Mouse (Mus musculus) embryonic facial prominence, embryonic 11.5 days (tissue): ENCODE measurements around the gene 1700011L22Rik. TPM values are rescaled to one million over a fixed set of nuclear protein-coding genes. Genes with fewer than 3 reads are reported as not detected.

ENCODE experiments used
- ATAC-seq: fragments of 200-750 bp; cut with Nextera tagmentation; replicated peaks from 2 replicates; pipeline ENCODE4 v1.8.0; 2017; ENCODE audit warnings: low read depth; ENCODE audit not compliant: insufficient number of reproducible peaks, low FRiP score, low TSS enrichment
- DNase-seq: peaks from one replicate; pipeline ENCODE4 v3.0.0-alpha.2; 2015; ENCODE audit warnings: low spot score
- H3K27ac ChIP-seq: fragments of 300-500 bp; sonication (generic); replicated peaks from 2 replicates; pipeline ENCODE4 v1.5.1; 2014; ENCODE audit warnings: mild to moderate bottlenecking, low read depth, low read length, control low read depth
- H3K27me3 ChIP-seq: fragments of 300-500 bp; sonication (generic); 2 replicates; pipeline ENCODE4 v1.6.1; 2014; ENCODE audit warnings: mild to moderate bottlenecking, low read length, moderate library complexity, mixed read lengths; ENCODE audit not compliant: control insufficient read depth, insufficient read depth
- H3K36me3 ChIP-seq: fragments of 300-500 bp; sonication (generic); replicated peaks from 2 replicates; pipeline ENCODE4 v1.6.1; 2014; ENCODE audit warnings: low read depth, mild to moderate bottlenecking, low read length, moderate library complexity, mixed read lengths; ENCODE audit not compliant: control insufficient read depth, insufficient read depth
- H3K4me1 ChIP-seq: fragments of 300-500 bp; sonication (generic); 2 replicates; pipeline ENCODE4 v1.6.1; 2014; ENCODE audit warnings: low read length, mixed read lengths; ENCODE audit not compliant: control insufficient read depth, insufficient read depth
- H3K4me2 ChIP-seq: fragments of 300-500 bp; sonication (generic); 2 replicates; pipeline ENCODE4 v1.6.1; 2014; ENCODE audit warnings: low read depth, mild to moderate bottlenecking, control low read depth, low read length, moderate library complexity
- H3K4me3 ChIP-seq: fragments of 300-500 bp; sonication (generic); 2 replicates; pipeline ENCODE4 v1.5.1; 2014; ENCODE audit warnings: low read depth, low read length, control low read depth
- H3K9ac ChIP-seq: fragments of 300-500 bp; sonication (generic); replicated peaks from 2 replicates; pipeline ENCODE4 v1.6.1; 2014; ENCODE audit warnings: mild to moderate bottlenecking, control low read depth, low read length
- H3K9me3 ChIP-seq: fragments of 300-500 bp; sonication (generic); replicated peaks from 2 replicates; pipeline ENCODE4 v1.6.1; 2016; ENCODE audit warnings: mild to moderate bottlenecking, low read length, inconsistent platforms, mixed read lengths; ENCODE audit not compliant: control insufficient read depth
- WGBS: fragments of 180-500 bp; shearing (Covaris S2); extraction: QIAGEN DNeasy Blood & Tissue Kit; methylation state at CpG from one replicate; pipeline ENCODE4 v1.1.7; 2014; 5-methylcytosine and 5-hydroxymethylcytosine counted together
- polyA plus RNA-seq: library from polyadenylated mRNA; unstranded; fragments of >200 nt; fragmentation: Nextera tagmentation; extraction: Ambion mirVana; gene quantifications from 2 replicates; pipeline ENCODE4 v1.2.1, GENCODE M21; 2014

Gene 1700011L22Rik
- polyA plus RNA-seq, 1 experiment from 2014 or later: not detected

- Histone ChIP-seq H3K36me3 (no peaks in the 10 kb centered on the region), H3K4me2 (no peak overlapping the region), H3K9me3 (no peaks in the 10 kb centered on the region), H3K27me3 (no peaks in the 10 kb centered on the region), H3K27ac (no peak overlapping the region), H3K4me1 (peaks cover 4% of the 10 kb centered on the region), H3K4me3 (no peak overlapping the region), H3K9ac (no peak overlapping the region)
- ATAC-seq (no peak), DNase-seq (no peak)
- 63% methylated on average over 9 of the region's 9 CpGs for WGBS
Observed at GRCm38 (mm10) chr8:79211630-79212029, 36.7 kb downstream of the 1700011L22Rik start.

GRCm38 (mm10) chr8:79209641-79210358, 38.6 kb downstream of the 1700011L22Rik start:
- ATAC-seq: peak; percentile 85
- H3K4me1 ChIP-seq: peaks cover 4% of the 10 kb centered on the region
- H3K4me3 ChIP-seq: peak overlapping the region; percentile 27
- H3K9me3 ChIP-seq: no peaks in the 10 kb centered on the region
- H3K27me3 ChIP-seq: no peaks in the 10 kb centered on the region
- H3K4me2 ChIP-seq: peak overlapping the region; percentile 47
- peak; percentile 88 for DNase-seq
- WGBS: 1% methylated on average over 27 of the region's 27 CpGs
- H3K27ac ChIP-seq: peak overlapping the region; percentile 95
- H3K36me3 ChIP-seq: no peaks in the 10 kb centered on the region
- peak overlapping the region; percentile 60 for H3K9ac ChIP-seq

GRCm38 (mm10) chr8:79208691-79209640, 39.4 kb downstream of the 1700011L22Rik start:
- ATAC-seq (peak; percentile 79), DNase-seq (peak; percentile 87)
- Histone ChIP-seq H3K9ac (peak overlapping the region; percentile 60), H3K4me1 (peaks cover 4% of the 10 kb centered on the region), H3K36me3 (no peaks in the 10 kb centered on the region), H3K4me2 (peak overlapping the region; percentile 3), H3K9me3 (no peaks in the 10 kb centered on the region), H3K27ac (peak overlapping the region; percentile 95), H3K4me3 (no peak overlapping the region), H3K27me3 (no peaks in the 10 kb centered on the region)
- WGBS: 3% methylated on average over 15 of the region's 15 CpGs

GRCm38 (mm10) chr8:79208181-79208580, 40.2 kb downstream of the 1700011L22Rik start:
- WGBS: 40% methylated on average over 3 of the region's 3 CpGs
- Histone ChIP-seq H3K4me2 (no peak overlapping the region), H3K4me1 (peaks cover 4% of the 10 kb centered on the region), H3K36me3 (no peaks in the 10 kb centered on the region), H3K4me3 (no peak overlapping the region), H3K9me3 (no peaks in the 10 kb centered on the region), H3K27me3 (no peaks in the 10 kb centered on the region), H3K27ac (peak overlapping the region; percentile 95), H3K9ac (no peak overlapping the region)
- no peak for DNase-seq
- no peak for ATAC-seq

- DNase-seq (no peak), ATAC-seq (no peak)
- Histone ChIP-seq H3K36me3 (no peaks in the 10 kb centered on the region), H3K9me3 (no peaks in the 10 kb centered on the region), H3K4me2 (no peak overlapping the region), H3K9ac (no peak overlapping the region), H3K4me3 (no peak overlapping the region), H3K4me1 (peaks cover 4% of the 10 kb centered on the region), H3K27ac (no peak overlapping the region), H3K27me3 (no peaks in the 10 kb centered on the region)
- 86% methylated on average over 4 of the region's 4 CpGs for WGBS
Observed at GRCm38 (mm10) chr8:79206895-79207294, 41.5 kb downstream of the 1700011L22Rik start.

GRCm38 (mm10) chr8:79201446-79202147, 46.8 kb downstream of the 1700011L22Rik start:
- no peak overlapping the region for H3K9ac ChIP-seq
- peak; percentile 52 for DNase-seq
- ATAC-seq: no peak
- no peaks in the 10 kb centered on the region for H3K36me3 ChIP-seq
- H3K27ac ChIP-seq: no peak overlapping the region
- H3K4me3 ChIP-seq: no peak overlapping the region
- no peaks in the 10 kb centered on the region for H3K4me1 ChIP-seq
- no peaks in the 10 kb centered on the region for H3K27me3 ChIP-seq
- H3K4me2 ChIP-seq: no peak overlapping the region
- H3K9me3 ChIP-seq: no peaks in the 10 kb centered on the region
- WGBS: 61% methylated on average over 11 of the region's 11 CpGs

- H3K4me3 ChIP-seq: no peak overlapping the region
- H3K36me3 ChIP-seq: no peaks in the 10 kb centered on the region
- no peaks in the 10 kb centered on the region for H3K27me3 ChIP-seq
- no peak overlapping the region for H3K4me2 ChIP-seq
- no peaks in the 10 kb centered on the region for H3K4me1 ChIP-seq
- ATAC-seq: no peak
- H3K9ac ChIP-seq: no peak overlapping the region
- WGBS: 81% methylated on average over 3 of the region's 3 CpGs
- H3K9me3 ChIP-seq: no peaks in the 10 kb centered on the region
- H3K27ac ChIP-seq: no peak overlapping the region
- no peak for DNase-seq
Observed at GRCm38 (mm10) chr8:79198675-79199074, 49.7 kb downstream of the 1700011L22Rik start.
